In genomic region chr7:19094826-19095750, GRCm38 (mm10) we compare ENCODE assay signal across 8 mouse cellular contexts. TPM values are rescaled to one million over a fixed set of nuclear protein-coding genes. Genes with fewer than 3 reads are reported as not detected.
A peak's percentile ranks its signal among the peaks of the same experiment; 100 is the strongest.
DNase-seq lines count a peak whose midpoint lies in the region; ATAC-seq and TF ChIP-seq lines count a peak whose summit lies in the region.

No protein-coding gene starts in this region.

- WGBS in embryonic facial prominence, embryonic 15.5 days = under 1% methylated on average over 87 of the region's 87 CpGs
- under 1% methylated on average over 87 of the region's 87 CpGs for WGBS in limb, embryonic 13.5 days
- 0% methylated on average over 82 of the region's 87 CpGs for WGBS in midbrain, embryonic 14.5 days

- H3K9me3 ChIP-seq in MEL (replicated peaks; ENCODE audit: insufficient read depth, low read length) = no peaks in the 10 kb centered on the region
- H3K9me3 ChIP-seq in embryonic facial prominence, embryonic 15.5 days (replicated peaks) = no peaks in the 10 kb centered on the region
- H3K9me3 ChIP-seq in limb, embryonic 13.5 days = no peaks in the 10 kb centered on the region
- H3K9me3 ChIP-seq in midbrain, embryonic 14.5 days (ENCODE audit: control insufficient read depth, low read length) = no peaks in the 10 kb centered on the region

- H3K4me1 ChIP-seq in MEL (ENCODE audit: control insufficient read depth in 1 of 2, insufficient read depth in 2 of 2, low read length in 2 of 2) = peaks cover 0 to 9% of the 10 kb centered on the region in 2 experiments; a peak in 3 of 4 replicates
- H3K4me1 ChIP-seq in embryonic facial prominence, embryonic 15.5 days = peaks cover 56% of the 10 kb centered on the region
- peaks cover 51% of the 10 kb centered on the region for H3K4me1 ChIP-seq in limb, embryonic 13.5 days
- peaks cover 24% of the 10 kb centered on the region for H3K4me1 ChIP-seq in midbrain, embryonic 14.5 days (ENCODE audit: control insufficient read depth, insufficient read depth, low read length)

- H3K4me3 ChIP-seq in MEL (ENCODE audit: control insufficient read depth in 1 of 2, insufficient read depth in 1 of 2, low read depth in 2 of 2, low read length in 2 of 2) = peak overlapping the region; percentile 56 to 72
- peak overlapping the region; percentile 86 for H3K4me3 ChIP-seq in embryonic facial prominence, embryonic 15.5 days (replicated peaks)
- peak overlapping the region; percentile 88 for H3K4me3 ChIP-seq in limb, embryonic 13.5 days
- peak overlapping the region; percentile 50 for H3K4me3 ChIP-seq in midbrain, embryonic 14.5 days (replicated peaks; ENCODE audit: low read depth, low read length)

- no peak for TF ChIP-seq RAD21 in MEL (IDR thresholded peaks at IDR 0.05; ENCODE audit: low read depth, low read length)

- peak overlapping the region; percentile 74 for H3K4me2 ChIP-seq in embryonic facial prominence, embryonic 15.5 days (replicated peaks)
- H3K4me2 ChIP-seq in limb, embryonic 13.5 days (replicated peaks) = peak overlapping the region; percentile 96
- H3K4me2 ChIP-seq in midbrain, embryonic 14.5 days (ENCODE audit: low read length) = peak overlapping the region; percentile 97

- ATAC-seq in embryonic facial prominence, embryonic 15.5 days (ENCODE audit: insufficient number of reproducible peaks, low FRiP score, low TSS enrichment, low read depth) = no peak
- ATAC-seq in limb, embryonic 13.5 days (ENCODE audit: low FRiP score, low read depth) = no peak
- no peak for ATAC-seq in midbrain, embryonic 14.5 days (ENCODE audit: low FRiP score, low TSS enrichment)

- no peak for TF ChIP-seq EP300 in MEL (IDR thresholded peaks at IDR 0.05; ENCODE audit: low read depth in 1 of 2, low read length in 2 of 2)

- no peaks in the 10 kb centered on the region for H3K36me3 ChIP-seq in MEL (ENCODE audit: control insufficient read depth in 1 of 2, insufficient read depth in 2 of 2, low read length in 2 of 2)
- peaks cover 12% of the 10 kb centered on the region for H3K36me3 ChIP-seq in embryonic facial prominence, embryonic 15.5 days
- peaks cover 45% of the 10 kb centered on the region for H3K36me3 ChIP-seq in limb, embryonic 13.5 days
- peaks cover 18% of the 10 kb centered on the region for H3K36me3 ChIP-seq in midbrain, embryonic 14.5 days (ENCODE audit: control insufficient read depth, insufficient read depth, low read length)

- H3K79me2 ChIP-seq in MEL (ENCODE audit: control insufficient read depth, insufficient read depth, low read length, poor library complexity) = peaks cover 8% of the 10 kb centered on the region; the same call in 1 of the 2 replicates

- TF ChIP-seq POLR2A in MEL (IDR thresholded peaks at IDR 0.05; ENCODE audit: control insufficient read depth in 1 of 2, insufficient read depth in 1 of 2, low read depth in 1 of 2, low read length in 2 of 2, poor library complexity in 1 of 2) = peak in 1 of 2 experiments; percentile 51; a peak in 1 of 4 replicates

- H3K27ac ChIP-seq in MEL (ENCODE audit: control insufficient read depth, low read depth, low read length) = peak overlapping the region; percentile 57
- H3K27ac ChIP-seq in embryonic facial prominence, embryonic 15.5 days (replicated peaks) = peak overlapping the region; percentile 99
- H3K27ac ChIP-seq in limb, embryonic 13.5 days = peak overlapping the region; percentile 99
- peak overlapping the region; percentile 75 for H3K27ac ChIP-seq in midbrain, embryonic 14.5 days (replicated peaks; ENCODE audit: low read depth, low read length)

- no peak for TF ChIP-seq CTCF in MEL (IDR thresholded peaks at IDR 0.05 in 2 of 3, conservative IDR thresholded peaks at IDR 0.05 in 1 of 3; ENCODE audit: control insufficient read depth in 1 of 3, insufficient read depth in 1 of 3, low read depth in 2 of 3, low read length in 3 of 3, poor library complexity in 1 of 3, severe bottlenecking in 1 of 3)

- peak overlapping the region; percentile 94 for H3K9ac ChIP-seq in MEL (ENCODE audit: control insufficient read depth, low read depth, low read length, poor library complexity, severe bottlenecking)
- H3K9ac ChIP-seq in embryonic facial prominence, embryonic 15.5 days = peak overlapping the region; percentile 85
- H3K9ac ChIP-seq in limb, embryonic 13.5 days = peak overlapping the region; percentile 97
- peak overlapping the region; percentile 54 for H3K9ac ChIP-seq in midbrain, embryonic 14.5 days (replicated peaks; ENCODE audit: low read length)

- no peaks in the 10 kb centered on the region for H3K27me3 ChIP-seq in MEL (ENCODE audit: control insufficient read depth in 1 of 2, insufficient read depth in 2 of 2, low read length in 2 of 2)
- H3K27me3 ChIP-seq in embryonic facial prominence, embryonic 15.5 days = no peaks in the 10 kb centered on the region
- peaks cover 7% of the 10 kb centered on the region for H3K27me3 ChIP-seq in limb, embryonic 13.5 days
- H3K27me3 ChIP-seq in midbrain, embryonic 14.5 days (ENCODE audit: control insufficient read depth, insufficient read depth, low read length) = peaks cover 26% of the 10 kb centered on the region

- DNase-seq in adrenal gland, adult (ENCODE audit: inconsistent age in 2 of 2, low spot score in 1 of 2) = peak; percentile 81 to 92
- no peak for DNase-seq in adrenal gland, adult 8-10 months
- peak; percentile 69 for DNase-seq in MEL (ENCODE audit: low read depth, low spot score)
- peak; percentile 70 for DNase-seq in heart, postnatal 4 days
- DNase-seq in midbrain, embryonic 14.5 days = peak; percentile 66
- DNase-seq in urinary bladder, postnatal 36 days (ENCODE audit: low spot score in 2 of 2) = peak; percentile 56 to 57

TF ChIP-seq in MEL, 35 proteins besides CTCF, POLR2A, EP300 and RAD21 (continues in another document):
- TF ChIP-seq KAT2A (conservative IDR thresholded peaks at IDR 0.05; ENCODE audit: low read depth, low read length) (no peak), NELFE (IDR thresholded peaks at IDR 0.05; ENCODE audit: low read depth, low read length) (peak; percentile 40; the same call in 1 of the 2 replicates), ZNF384 (IDR thresholded peaks at IDR 0.05; ENCODE audit: low read depth, low read length) (no peak), SMC3 (IDR thresholded peaks at IDR 0.05; ENCODE audit: low read depth, low read length) (no peak), ZKSCAN1 (IDR thresholded peaks at IDR 0.05; ENCODE audit: low read depth, low read length) (no peak), RCOR1 (IDR thresholded peaks at IDR 0.05; ENCODE audit: low read depth, low read length) (no peak), GATA1 (IDR thresholded peaks at IDR 0.05; ENCODE audit: low read depth, low read length) (no peak)

RNA-seq across cellular contexts. Expression of gene Six5, which starts 0.7 kb away (rescaled TPM):
- 10 to 100 TPM; 16.8 to 27.8 (median 20.2) TPM for total RNA-seq in adrenal gland, adult 8-10 months (2022)
- 2.7 and 3.0 TPM in 2 replicates for total RNA-seq in MEL (2012; rRNA removed)
- polyA plus RNA-seq in MEL (2012; ENCODE audit: insufficient read depth in 1 of 2, insufficient read length in 2 of 2, low read depth in 1 of 2, low replicate concordance in 2 of 2, missing spikeins in 1 of 2) = 1 to 10 TPM in 1 of 2 experiments, not detected in 1; 7.7 TPM
- 12.7 and 14.7 TPM in 2 replicates for polyA plus RNA-seq in embryonic facial prominence, embryonic 15.5 days (2015; fragmentation: Nextera tagmentation; extraction: Ambion mirVana)
- 10 to 100 TPM; 10.3 to 10.4 TPM for total RNA-seq in heart, postnatal 4 days (2021)
- polyA plus RNA-seq in limb, embryonic 13.5 days (2015; fragmentation: Nextera tagmentation; extraction: Ambion mirVana) = 13.4 and 13.9 TPM in 2 replicates
- polyA plus RNA-seq in midbrain, embryonic 14.5 days (2014; fragmentation: Nextera tagmentation; extraction: Ambion mirVana) = 1.5 and 2.5 TPM in 2 replicates

RNA-seq across cellular contexts. Expression of gene Dmpk, which starts 11.4 kb away (rescaled TPM):
- 100 to 1,000 TPM; 118 to 287 (median 209) TPM for total RNA-seq in adrenal gland, adult 8-10 months (2022)
- total RNA-seq in MEL (2012; rRNA removed) = 4.1 and 5.4 TPM in 2 replicates
- polyA plus RNA-seq in MEL (2012; ENCODE audit: insufficient read depth in 1 of 2, insufficient read length in 2 of 2, low read depth in 1 of 2, low replicate concordance in 2 of 2, missing spikeins in 1 of 2) = 10 to 100 TPM in 1 of 2 experiments, not detected in 1; 29.3 TPM
- polyA plus RNA-seq in embryonic facial prominence, embryonic 15.5 days (2015; fragmentation: Nextera tagmentation; extraction: Ambion mirVana) = 42.4 and 60.4 TPM in 2 replicates
- 100 to 1,000 TPM; 188 to 201 TPM for total RNA-seq in heart, postnatal 4 days (2021)
- 22.6 and 23.1 TPM in 2 replicates for polyA plus RNA-seq in limb, embryonic 13.5 days (2015; fragmentation: Nextera tagmentation; extraction: Ambion mirVana)
- 9.8 and 13.2 TPM in 2 replicates for polyA plus RNA-seq in midbrain, embryonic 14.5 days (2014; fragmentation: Nextera tagmentation; extraction: Ambion mirVana)

RNA-seq across cellular contexts. Expression of gene Dmwd, which starts 19.1 kb away (rescaled TPM):
- 10 to 100 TPM; 54.9 to 74.1 (median 62.4) TPM for total RNA-seq in adrenal gland, adult 8-10 months (2022)
- 18.3 and 19.4 TPM in 2 replicates for total RNA-seq in MEL (2012; rRNA removed)
- 10 to 100 TPM; 51.5 to 70.3 TPM for polyA plus RNA-seq in MEL (2012; ENCODE audit: insufficient read depth in 1 of 2, insufficient read length in 2 of 2, low read depth in 1 of 2, low replicate concordance in 2 of 2, missing spikeins in 1 of 2)
- 18.7 and 20.1 TPM in 2 replicates for polyA plus RNA-seq in embryonic facial prominence, embryonic 15.5 days (2015; fragmentation: Nextera tagmentation; extraction: Ambion mirVana)
- 10 to 100 TPM; 60.3 to 62.9 TPM for total RNA-seq in heart, postnatal 4 days (2021)
- 16.8 and 17.4 TPM in 2 replicates for polyA plus RNA-seq in limb, embryonic 13.5 days (2015; fragmentation: Nextera tagmentation; extraction: Ambion mirVana)
- 33.2 and 39.2 TPM in 2 replicates for polyA plus RNA-seq in midbrain, embryonic 14.5 days (2014; fragmentation: Nextera tagmentation; extraction: Ambion mirVana)

RNA-seq across cellular contexts. Expression of gene Gm4969, which starts 23.1 kb away (rescaled TPM):
- total RNA-seq in adrenal gland, adult 8-10 months (2022) = not detected
- not detected in 2 replicates for total RNA-seq in MEL (2012; rRNA removed)
- not detected for polyA plus RNA-seq in MEL (2012; ENCODE audit: insufficient read depth in 1 of 2, insufficient read length in 2 of 2, low read depth in 1 of 2, low replicate concordance in 2 of 2, missing spikeins in 1 of 2)
- polyA plus RNA-seq in embryonic facial prominence, embryonic 15.5 days (2015; fragmentation: Nextera tagmentation; extraction: Ambion mirVana) = 1.9 and 2.3 TPM in 2 replicates
- under 1 TPM; 0.33 to 0.56 TPM for total RNA-seq in heart, postnatal 4 days (2021)
- 4.2 and 4.3 TPM in 2 replicates for polyA plus RNA-seq in limb, embryonic 13.5 days (2015; fragmentation: Nextera tagmentation; extraction: Ambion mirVana)
- polyA plus RNA-seq in midbrain, embryonic 14.5 days (2014; fragmentation: Nextera tagmentation; extraction: Ambion mirVana) = 5.2 and 5.8 TPM in 2 replicates

RNA-seq across cellular contexts. Expression of gene Fbxo46, which starts 24.6 kb away (rescaled TPM):
- 10 to 100 TPM; 13.6 to 17.6 (median 16.1) TPM for total RNA-seq in adrenal gland, adult 8-10 months (2022)
- total RNA-seq in MEL (2012; rRNA removed) = 11.5 and 13.7 TPM in 2 replicates
- polyA plus RNA-seq in MEL (2012; ENCODE audit: insufficient read depth in 1 of 2, insufficient read length in 2 of 2, low read depth in 1 of 2, low replicate concordance in 2 of 2, missing spikeins in 1 of 2) = 10 to 100 TPM in 1 of 2 experiments, not detected in 1; 10.1 TPM
- polyA plus RNA-seq in embryonic facial prominence, embryonic 15.5 days (2015; fragmentation: Nextera tagmentation; extraction: Ambion mirVana) = 14.7 and 16.3 TPM in 2 replicates
- 1 to 10 TPM; 5.5 to 7.2 TPM for total RNA-seq in heart, postnatal 4 days (2021)
- polyA plus RNA-seq in limb, embryonic 13.5 days (2015; fragmentation: Nextera tagmentation; extraction: Ambion mirVana) = 16.8 and 19.1 TPM in 2 replicates
- 11.3 and 13.8 TPM in 2 replicates for polyA plus RNA-seq in midbrain, embryonic 14.5 days (2014; fragmentation: Nextera tagmentation; extraction: Ambion mirVana)
